Mouse (Mus musculus): ENCODE results near the gene Olfr516.
A peak's percentile ranks its signal among the peaks of the same experiment; 100 is the strongest.

Gene Olfr516

GRCm38 (mm10) chr7:108850429-108850828, at the start of gene Olfr516:
TSS of gene Olfr516 (minus strand) at chr7:108850529.
- no peak for DNase-seq (ENCODE audit: low spot score)

- no peak for DNase-seq (ENCODE audit: low spot score)
Measured at GRCm38 (mm10) chr7:108894320-108894719, 44.0 kb upstream of the Olfr516 start, which contains the start of gene Olfr519. TSS of gene Olfr519 (minus strand) at chr7:108894420.

GRCm38 (mm10) chr7:108884906-108885305, 34.6 kb upstream of the Olfr516 start, which contains the start of gene Olfr518:
TSS of gene Olfr518 (minus strand) at chr7:108885006.
- DNase-seq (ENCODE audit: low spot score) = no peak

GRCm38 (mm10) chr7:108872279-108872678, 21.9 kb upstream of the Olfr516 start, which contains the start of gene Olfr517:
TSS of gene Olfr517 (minus strand) at chr7:108872379.
- DNase-seq (ENCODE audit: low spot score) = no peak

GRCm38 (mm10) chr7:108825897-108826296, 24.4 kb downstream of the Olfr516 start, which contains the start of gene Olfr514:
TSS of gene Olfr514 (minus strand) at chr7:108825997.
- DNase-seq (ENCODE audit: low spot score) = no peak

- peak; percentile 10 for DNase-seq (ENCODE audit: low spot score)
Measured at GRCm38 (mm10) chr7:108814593-108815215, 35.6 kb downstream of the Olfr516 start.

- DNase-seq (ENCODE audit: low spot score) = no peak
Measured at GRCm38 (mm10) chr7:108797205-108797933, 53.0 kb downstream of the Olfr516 start.
